Mouse (Mus musculus) forebrain, postnatal 0 days (tissue): ENCODE results near the gene Gab2. TPM values are rescaled to one million over a fixed set of nuclear protein-coding genes. Genes with fewer than 3 reads are reported as not detected.

ENCODE experiments used
- ATAC-seq: fragments of 200-750 bp; cut with Nextera tagmentation; 2 replicates; pipeline ENCODE4 v1.8.0; 2017; ENCODE audit warnings: mild to moderate bottlenecking, moderate library complexity
- DNase-seq: peaks from one replicate; pipeline ENCODE4 v3.0.0-alpha.2; 2015
- H3K27ac ChIP-seq: fragments of 300-500 bp; sonication (generic); 2 replicates; pipeline ENCODE4 v1.5.1; 2014; ENCODE audit warnings: low read depth, mild to moderate bottlenecking, antibody characterized with exemption, low read length, moderate library complexity, mixed read lengths
- H3K27me3 ChIP-seq: fragments of 300-500 bp; sonication (generic); 2 replicates; pipeline ENCODE4 v1.6.1; 2014; ENCODE audit warnings: mild to moderate bottlenecking, low read length, mixed read lengths; ENCODE audit not compliant: insufficient read depth
- H3K36me3 ChIP-seq: fragments of 300-500 bp; sonication (generic); 2 replicates; pipeline ENCODE4 v1.6.1; 2014; ENCODE audit warnings: mild to moderate bottlenecking, moderate library complexity; ENCODE audit not compliant: insufficient read depth
- H3K4me1 ChIP-seq: fragments of 300-500 bp; sonication (generic); 2 replicates; pipeline ENCODE4 v1.6.1; 2014; ENCODE audit warnings: antibody characterized with exemption; ENCODE audit not compliant: insufficient read depth
- H3K4me2 ChIP-seq: fragments of 300-500 bp; sonication (generic); 2 replicates; pipeline ENCODE4 v1.6.1; 2014; ENCODE audit warnings: low read depth, mild to moderate bottlenecking, moderate library complexity
- H3K4me3 ChIP-seq: fragments of 300-500 bp; sonication (generic); 2 replicates; pipeline ENCODE4 v1.5.1; 2014; ENCODE audit warnings: low read depth, low read length, mixed read lengths
- H3K9ac ChIP-seq: fragments of 300-500 bp; sonication (generic); 2 replicates; pipeline ENCODE4 v1.6.1; 2014; ENCODE audit warnings: mild to moderate bottlenecking
- H3K9me3 ChIP-seq: fragments of 300-500 bp; sonication (generic); 2 replicates; pipeline ENCODE4 v1.6.1; 2016; ENCODE audit warnings: low read length
- CTCF ChIP-seq: sonication (generic); IDR thresholded peaks from 2 replicates; pipeline ENCODE4 v1.5.1; 2016; ENCODE audit warnings: antibody characterized with exemption, control low read depth, low read depth
- WGBS: fragments of 180-500 bp; shearing (Covaris S2); extraction: QIAGEN DNeasy Blood & Tissue Kit; methylation state at CpG from one replicate; pipeline ENCODE4 v1.1.7; 2014; 5-methylcytosine and 5-hydroxymethylcytosine counted together
- polyA plus RNA-seq: library from polyadenylated mRNA; unstranded; fragments of >200 nt; fragmentation: Nextera tagmentation; extraction: Ambion mirVana; gene quantifications from 2 replicates; pipeline ENCODE4 v1.2.1, GENCODE M21; 2015
- total RNA-seq: library from RNA; depleted of rRNA; stranded (reverse); fragments of >200 nt; gene quantifications from 2 replicates; pipeline ENCODE4 v1.2.3, GENCODE M21; 2014

Gene Gab2
- total and polyA plus RNA-seq, 2 experiments from 2014 or later: 14.0 to 27.0 TPM

DNA sequence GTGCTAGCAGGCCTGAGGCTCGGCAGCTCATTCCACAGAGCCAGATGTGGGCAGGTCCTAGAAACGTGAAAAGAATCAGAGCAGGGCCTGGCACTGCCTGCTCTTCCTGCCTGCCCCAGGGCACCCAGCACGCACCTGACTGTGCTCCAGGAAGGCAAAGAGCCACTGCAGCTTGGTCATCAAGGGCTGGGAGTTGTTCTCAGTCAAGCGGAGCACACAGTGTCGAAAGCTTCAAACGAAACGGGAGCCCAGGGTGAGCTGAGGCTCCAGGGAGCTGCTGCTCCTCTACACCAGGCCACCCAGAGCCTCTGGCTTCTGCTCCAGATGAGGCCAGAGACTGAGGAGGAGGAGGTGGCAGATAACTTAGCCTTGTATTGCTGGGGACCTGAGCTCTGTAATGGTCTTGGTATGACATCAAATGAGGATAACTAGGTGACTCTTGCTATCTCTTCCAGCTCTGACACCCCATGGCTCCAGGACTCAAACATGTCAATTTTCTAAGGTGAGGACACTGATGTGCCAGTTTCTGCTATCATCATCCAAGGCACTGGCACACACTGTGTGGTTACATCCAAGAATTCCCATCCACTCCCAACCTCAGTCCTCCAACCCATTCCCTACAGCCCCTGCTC is 232.1 kb downstream of the Gab2 start:
- Histone ChIP-seq H3K9ac (no peak overlapping the region), H3K4me2 (no peak overlapping the region), H3K36me3 (peaks cover 57% of the 10 kb centered on the region), H3K27ac (no peak overlapping the region), H3K27me3 (no peaks in the 10 kb centered on the region), H3K9me3 (no peaks in the 10 kb centered on the region), H3K4me1 (no peaks in the 10 kb centered on the region), H3K4me3 (no peak overlapping the region)
- TF ChIP-seq CTCF: no peak
- DNase-seq (no peak), ATAC-seq (no peak)
- WGBS: 81% methylated on average over 7 of the region's 7 CpGs

DNA sequence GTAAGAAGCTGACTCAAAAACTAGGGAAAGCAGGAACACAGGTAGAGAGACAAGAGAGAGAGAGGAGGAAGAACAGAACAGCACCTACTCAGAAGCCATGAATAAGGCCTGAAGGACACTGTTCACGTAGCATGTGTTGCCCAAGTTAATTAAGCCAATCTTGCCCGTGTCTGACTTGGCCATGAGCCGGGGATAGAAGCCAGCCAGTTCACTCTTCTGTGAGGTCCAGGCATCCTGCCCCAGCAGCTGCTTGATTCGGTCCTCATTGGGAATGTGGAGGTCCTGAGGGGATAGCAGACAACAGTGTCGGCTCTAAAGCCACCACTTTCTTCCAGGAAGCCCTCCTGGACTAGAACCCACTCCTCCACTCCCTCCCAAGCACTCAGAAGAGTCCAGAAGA is 233.3 kb downstream of the Gab2 start:
- no peak overlapping the region for H3K4me3 ChIP-seq
- no peak for DNase-seq
- no peak for TF ChIP-seq CTCF
- no peak overlapping the region for H3K9ac ChIP-seq
- no peak overlapping the region for H3K27ac ChIP-seq
- no peaks in the 10 kb centered on the region for H3K9me3 ChIP-seq
- no peak overlapping the region for H3K4me2 ChIP-seq
- H3K36me3 ChIP-seq: peaks cover 52% of the 10 kb centered on the region
- WGBS: 73% methylated on average over 5 of the region's 5 CpGs
- H3K27me3 ChIP-seq: no peaks in the 10 kb centered on the region
- H3K4me1 ChIP-seq: no peaks in the 10 kb centered on the region
- no peak for ATAC-seq

DNA sequence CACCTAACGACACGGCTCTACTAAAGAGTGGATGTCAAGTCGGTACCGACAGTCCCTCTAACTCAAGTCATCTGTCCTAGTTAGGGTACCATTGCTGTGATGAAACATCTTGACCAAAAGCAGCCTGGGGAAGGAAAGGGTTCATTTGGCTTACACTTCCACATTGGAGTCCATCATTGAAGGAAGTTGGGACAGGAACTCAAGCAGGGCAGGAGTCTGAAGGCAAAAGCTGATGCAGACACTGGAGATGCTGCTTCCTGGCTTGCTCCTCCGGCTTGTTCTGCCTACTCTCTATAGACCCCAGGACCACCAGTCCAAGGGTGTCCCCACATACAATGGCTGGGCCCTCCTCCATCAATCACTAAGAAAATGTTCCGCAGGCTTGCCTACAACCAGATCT is 234.3 kb downstream of the Gab2 start:
- no peak overlapping the region for H3K9ac ChIP-seq

DNA sequence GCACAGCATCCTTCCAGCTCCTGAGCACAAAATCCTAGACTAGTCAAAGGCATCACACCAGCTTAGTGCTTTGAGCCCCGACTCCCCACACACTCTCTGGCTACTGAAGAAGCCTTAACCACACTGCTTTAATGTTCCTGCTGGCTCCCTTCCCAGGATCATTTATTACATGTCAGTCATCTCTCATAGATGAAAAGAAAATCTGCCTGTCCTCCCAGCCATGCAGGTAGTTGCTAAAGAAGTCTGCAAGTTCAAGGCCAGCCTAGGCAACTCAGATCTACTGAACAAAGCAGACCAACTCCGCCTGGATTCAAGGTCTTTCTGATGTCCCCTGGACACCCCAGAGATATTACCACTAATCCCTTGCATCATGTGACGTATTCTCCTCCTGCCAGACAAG is 236.3 kb downstream of the Gab2 start:
- DNase-seq: no peak
- H3K9ac ChIP-seq: no peak overlapping the region
- 79% methylated on average over 3 of the region's 3 CpGs for WGBS

More for the DNA sequence above, 234.3 kb downstream of the Gab2 start:
- ATAC-seq: no peak
- no peaks in the 10 kb centered on the region for H3K9me3 ChIP-seq
- no peak overlapping the region for H3K27ac ChIP-seq
- 92% methylated on average over 6 of the region's 6 CpGs for WGBS
- H3K4me3 ChIP-seq: no peak overlapping the region
- DNase-seq: no peak
- no peaks in the 10 kb centered on the region for H3K4me1 ChIP-seq
- H3K36me3 ChIP-seq: peaks cover 50% of the 10 kb centered on the region
- no peak overlapping the region for H3K4me2 ChIP-seq
- H3K27me3 ChIP-seq: no peaks in the 10 kb centered on the region
- no peak for TF ChIP-seq CTCF

DNA sequence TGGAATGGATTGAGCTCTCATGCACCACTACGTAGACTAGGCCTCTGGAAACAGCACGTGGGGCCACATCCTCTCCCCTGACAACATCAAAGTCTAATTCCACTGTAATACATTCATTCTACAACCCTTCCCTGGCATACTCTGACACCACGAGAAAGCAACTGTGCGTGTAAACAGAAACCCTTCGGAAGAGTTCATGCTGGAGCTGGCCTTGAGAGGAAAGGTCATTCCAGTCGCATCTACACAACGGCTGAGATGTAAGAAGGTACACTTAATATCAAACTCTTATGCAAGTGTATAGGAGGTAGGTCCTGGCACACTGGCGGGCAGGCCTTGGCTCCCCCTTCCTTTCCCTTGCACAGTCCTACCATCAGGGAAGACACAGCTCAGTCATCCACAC is 243.0 kb downstream of the Gab2 start:
- Histone ChIP-seq H3K9ac (no peak overlapping the region), H3K27ac (no peak overlapping the region), H3K4me3 (no peak overlapping the region), H3K27me3 (peaks cover 10% of the 10 kb centered on the region; the same call in 1 of the 2 replicates), H3K4me1 (no peaks in the 10 kb centered on the region), H3K9me3 (no peaks in the 10 kb centered on the region), H3K4me2 (no peak overlapping the region), H3K36me3 (peaks cover 32% of the 10 kb centered on the region)
- no peak for DNase-seq
- ATAC-seq: no peak
- whole genome bisulfite sequencing: 93% methylated on average over 8 of the region's 8 CpGs
- TF ChIP-seq CTCF: no peak

More for the DNA sequence above, 236.3 kb downstream of the Gab2 start:
- H3K9me3 ChIP-seq: no peaks in the 10 kb centered on the region
- no peak for ATAC-seq
- TF ChIP-seq CTCF: no peak
- H3K27me3 ChIP-seq: no peaks in the 10 kb centered on the region
- no peak overlapping the region for H3K4me2 ChIP-seq
- H3K36me3 ChIP-seq: peaks cover 47% of the 10 kb centered on the region
- H3K4me1 ChIP-seq: no peaks in the 10 kb centered on the region
- H3K27ac ChIP-seq: no peak overlapping the region
- no peak overlapping the region for H3K4me3 ChIP-seq

DNA sequence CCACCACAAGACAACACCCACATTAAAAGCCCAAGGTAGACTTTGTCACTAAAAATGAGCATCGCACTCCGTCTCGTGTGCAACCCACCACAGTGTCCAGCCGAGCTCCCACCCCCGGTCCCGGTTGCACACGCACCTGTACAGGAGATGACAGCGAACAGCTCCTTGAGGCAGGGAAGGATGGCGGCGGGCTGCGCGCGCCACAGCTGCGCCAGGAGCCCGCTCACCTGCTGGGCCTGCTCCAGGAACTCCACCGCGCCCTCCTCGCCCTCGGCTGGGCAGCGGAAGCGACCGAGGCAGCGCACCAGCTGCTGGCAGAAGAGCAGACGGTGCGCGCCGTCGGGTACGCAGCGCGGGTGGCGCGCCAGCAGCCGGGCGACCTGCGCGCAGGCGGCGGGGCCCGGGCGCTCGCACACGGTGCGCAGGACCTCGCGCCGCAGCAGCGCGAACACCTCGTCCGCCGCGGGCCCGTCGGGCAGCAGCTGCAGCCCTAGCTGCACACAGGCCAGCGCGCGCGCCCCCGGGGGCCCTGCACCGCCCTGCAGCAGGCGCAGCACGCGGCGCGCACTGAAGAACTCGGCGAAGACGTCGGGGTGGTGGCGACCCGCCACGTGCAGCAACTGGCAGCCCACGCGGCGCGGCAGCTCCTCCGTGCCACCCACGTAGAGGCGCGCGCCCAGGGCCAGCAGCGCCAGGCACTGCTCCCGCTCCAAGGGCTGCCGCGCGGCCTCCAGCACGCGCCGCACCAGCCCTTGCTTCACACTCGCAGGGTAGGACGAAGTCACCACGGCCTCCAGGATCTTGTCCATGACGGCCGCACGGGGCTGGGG is 244.0 kb downstream of the Gab2 start:
- no peak for TF ChIP-seq CTCF
- H3K9ac ChIP-seq: peak overlapping the region; percentile 22; the same call in 1 of the 2 replicates
- peak; percentile 65 for DNase-seq
- H3K36me3 ChIP-seq: peaks cover 24% of the 10 kb centered on the region
- H3K4me2 ChIP-seq: peak overlapping the region; percentile 53
- H3K4me1 ChIP-seq: no peaks in the 10 kb centered on the region
- no peaks in the 10 kb centered on the region for H3K9me3 ChIP-seq
- H3K4me3 ChIP-seq: peak overlapping the region; percentile 29
- ATAC-seq: peak; percentile 79
- H3K27me3 ChIP-seq: peaks cover 10% of the 10 kb centered on the region; the same call in 1 of the 2 replicates
- no peak overlapping the region for H3K27ac ChIP-seq
- WGBS: 16% methylated on average over 95 of the region's 96 CpGs

DNA sequence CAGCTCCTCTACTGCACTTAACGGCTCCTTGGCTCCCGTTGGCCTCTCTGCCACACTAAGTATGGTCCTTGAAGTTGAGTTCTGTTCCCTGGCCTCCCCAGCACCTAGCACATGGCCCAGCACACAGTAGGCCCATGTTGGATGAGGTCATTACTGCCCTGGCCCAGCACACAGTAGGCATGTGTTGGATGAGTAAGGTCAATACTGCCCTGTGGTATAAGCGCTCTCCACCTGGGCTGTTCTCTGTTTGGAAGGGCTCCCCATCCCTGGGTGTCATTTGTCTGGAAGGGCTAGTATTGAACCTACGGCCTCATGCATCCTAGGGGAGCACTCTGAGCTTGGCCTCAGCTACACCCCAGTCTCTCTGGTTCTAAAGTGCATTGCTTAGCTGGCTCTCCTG is 246.0 kb downstream of the Gab2 start:
- WGBS: 96% methylated on average over 4 of the region's 4 CpGs
- no peak for DNase-seq
- no peak overlapping the region for H3K27ac ChIP-seq
- no peak for ATAC-seq
- H3K9me3 ChIP-seq: no peaks in the 10 kb centered on the region
- H3K4me3 ChIP-seq: no peak overlapping the region
- peaks cover 7% of the 10 kb centered on the region; the same call in 1 of the 2 replicates for H3K4me1 ChIP-seq
- no peak for TF ChIP-seq CTCF
- no peak overlapping the region for H3K9ac ChIP-seq
- peaks cover 10% of the 10 kb centered on the region; the same call in 1 of the 2 replicates for H3K27me3 ChIP-seq
- no peak overlapping the region for H3K4me2 ChIP-seq
- H3K36me3 ChIP-seq: 0 out of 2 replicates have a peak, but pooled peaks cover 6% of the 10 kb centered on the region
